Mouse (Mus musculus) hindbrain, postnatal 0 days (tissue): ENCODE data around the gene Pf4. TPM values are rescaled to one million over a fixed set of nuclear protein-coding genes. Genes with fewer than 3 reads are reported as not detected.

Experiments
- ATAC-seq: fragments of 200-750 bp; cut with Nextera tagmentation; 2 replicates; pipeline ENCODE4 v1.8.0; 2017; ENCODE audit warnings: mild to moderate bottlenecking, moderate TSS enrichment, moderate library complexity
- DNase-seq: peaks from one replicate; pipeline ENCODE4 v3.0.0-alpha.2; 2015; ENCODE audit warnings: low spot score
- H3K27ac ChIP-seq: fragments of 300-500 bp; sonication (generic); 2 replicates; pipeline ENCODE4 v1.5.1; 2014; ENCODE audit warnings: mild to moderate bottlenecking
- H3K27me3 ChIP-seq: fragments of 300-500 bp; sonication (generic); 2 replicates; pipeline ENCODE4 v1.6.1; 2014; ENCODE audit warnings: low read length, mixed read lengths; ENCODE audit not compliant: insufficient read depth
- H3K36me3 ChIP-seq: fragments of 300-500 bp; sonication (generic); 2 replicates; pipeline ENCODE4 v1.6.1; 2014; ENCODE audit warnings: low read length, mixed read lengths; ENCODE audit not compliant: insufficient read depth
- H3K4me1 ChIP-seq: fragments of 300-500 bp; sonication (generic); 2 replicates; pipeline ENCODE4 v1.6.1; 2014; ENCODE audit warnings: antibody characterized with exemption, low read length, mixed read lengths; ENCODE audit not compliant: insufficient read depth
- H3K4me2 ChIP-seq: fragments of 300-500 bp; sonication (generic); 2 replicates; pipeline ENCODE4 v1.6.1; 2014; ENCODE audit warnings: low read depth, mild to moderate bottlenecking, low read length, moderate library complexity, mixed read lengths
- H3K4me3 ChIP-seq: fragments of 300-500 bp; sonication (generic); 2 replicates; pipeline ENCODE4 v1.5.1; 2014; ENCODE audit warnings: low read length
- H3K9ac ChIP-seq: fragments of 300-500 bp; sonication (generic); replicated peaks from 2 replicates; pipeline ENCODE4 v1.6.1; 2014; ENCODE audit warnings: mild to moderate bottlenecking, low read length, moderate library complexity, mixed read lengths
- H3K9me3 ChIP-seq: fragments of 300-500 bp; sonication (generic); 2 replicates; pipeline ENCODE4 v1.6.1; 2016; ENCODE audit warnings: low read length, mixed read lengths
- CTCF ChIP-seq: IDR thresholded peaks from 2 replicates; pipeline ENCODE4 v1.5.1; 2016; ENCODE audit warnings: antibody characterized with exemption, control low read depth, low read depth
- WGBS: fragments of 180-500 bp; shearing (Covaris S2); extraction: QIAGEN DNeasy Blood & Tissue Kit; methylation state at CpG from one replicate; pipeline ENCODE4 v1.1.7; 2014; 5-methylcytosine and 5-hydroxymethylcytosine counted together
- polyA plus RNA-seq: library from polyadenylated mRNA; unstranded; fragments of >200 nt; fragmentation: Nextera tagmentation; extraction: Ambion mirVana; gene quantifications from 2 replicates; pipeline ENCODE4 v1.2.1, GENCODE M21; 2015
- total RNA-seq: library from RNA; depleted of rRNA; stranded (reverse); fragments of >200 nt; gene quantifications from 2 replicates; pipeline ENCODE4 v1.2.3, GENCODE M21; 2014

Pf4 gene
- total and polyA plus RNA-seq, 2 experiments from 2014 or later, result 20.3 to 75.7 TPM

DNA sequence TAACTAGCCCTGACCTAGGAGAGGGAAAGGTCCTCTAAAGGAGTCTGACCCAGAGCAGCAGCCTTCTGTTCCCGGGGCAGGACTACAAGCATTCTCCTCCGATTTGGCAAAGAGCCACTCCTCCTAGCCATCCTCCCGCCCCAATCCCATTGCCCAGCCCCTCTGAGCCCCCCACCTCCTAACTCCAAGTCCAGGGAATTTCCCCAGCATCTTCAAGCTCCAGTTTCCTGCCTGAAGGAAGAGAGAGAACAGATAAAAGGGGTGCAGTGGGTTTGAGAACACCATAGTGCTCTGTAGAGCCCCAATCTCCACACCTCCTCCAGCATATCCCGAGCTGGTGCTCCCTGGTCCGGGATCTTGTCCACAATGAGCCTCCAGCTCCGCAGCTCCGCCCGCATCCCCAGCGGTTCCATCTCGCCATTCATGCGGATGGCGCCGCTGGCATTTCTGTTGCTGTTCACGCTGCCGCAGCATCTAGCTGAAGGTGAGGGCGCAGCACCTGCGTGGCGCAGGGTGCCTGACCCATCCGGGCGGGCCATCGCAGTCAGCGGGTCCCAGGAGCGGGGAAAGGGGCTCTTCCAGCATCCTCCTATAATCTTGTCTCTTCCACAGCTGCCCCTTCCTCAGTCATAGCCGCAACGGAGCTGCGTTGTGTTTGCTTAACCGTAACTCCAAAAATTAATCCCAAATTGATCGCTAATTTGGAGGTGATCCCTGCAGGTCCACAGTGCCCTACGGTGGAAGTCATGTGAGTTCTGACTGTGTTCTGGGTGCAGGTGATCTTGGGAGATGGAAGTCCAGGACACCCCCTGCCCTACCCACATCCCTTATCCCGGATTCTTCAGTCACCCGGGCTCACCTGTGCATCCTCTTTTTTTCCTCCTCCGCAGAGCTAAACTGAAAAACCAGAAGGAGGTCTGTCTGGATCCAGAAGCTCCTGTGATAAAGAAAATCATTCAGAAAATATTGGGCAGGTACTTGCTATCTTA lies 12.9 kb upstream of the Pf4 start, which contains the start of gene Cxcl5:
Gene Cxcl5 (plus strand): TSS at position 284 of the 989 bp plus-strand sequence.
- H3K4me2 ChIP-seq, result peak within 1 kb of the TSS; percentile 72
- H3K27me3 ChIP-seq, result no peaks in the 10 kb centered on the region
- no peaks in the 10 kb centered on the region for H3K36me3 ChIP-seq
- peak; percentile 46 for DNase-seq
- peak within 1 kb of the TSS; percentile 31 for H3K9ac ChIP-seq
- H3K27ac ChIP-seq, result no peak within 1 kb of the TSS
- no peaks in the 10 kb centered on the region for H3K4me1 ChIP-seq
- no peaks in the 10 kb centered on the region for H3K9me3 ChIP-seq
- H3K4me3 ChIP-seq, result peak within 1 kb of the TSS; percentile 41
- TF ChIP-seq CTCF, result no peak
- ATAC-seq, result peak; percentile 79
- WGBS, result 3% methylated on average over 32 of the region's 32 CpGs

DNA sequence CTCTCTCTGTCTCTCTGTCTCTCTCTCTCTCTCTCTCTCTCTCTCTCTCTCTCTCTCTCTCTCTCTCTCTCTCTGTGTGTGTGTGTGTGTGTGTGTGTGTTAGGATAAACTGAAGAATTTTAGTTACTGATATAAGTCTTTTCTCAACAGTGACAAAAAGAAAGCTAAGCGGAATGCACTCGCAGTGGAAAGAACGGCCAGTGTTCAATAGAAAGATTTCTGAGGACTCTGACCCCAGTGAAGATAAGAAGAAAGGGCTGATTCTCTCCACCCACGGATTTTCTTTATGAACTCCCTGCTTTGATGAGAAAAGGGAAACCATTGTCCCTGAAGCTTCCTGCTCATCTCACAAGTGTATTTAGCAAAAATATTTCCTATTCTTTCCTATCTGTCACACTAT lies 11.9 kb upstream of the Pf4 start:
- WGBS, result 52% methylated on average over 4 of the region's 4 CpGs
- Histone ChIP-seq H3K4me1 (no peaks in the 10 kb centered on the region), H3K9ac (no peak overlapping the region), H3K27me3 (no peaks in the 10 kb centered on the region), H3K9me3 (no peaks in the 10 kb centered on the region), H3K36me3 (no peaks in the 10 kb centered on the region), H3K4me3 (no peak overlapping the region), H3K27ac (no peak overlapping the region), H3K4me2 (no peak overlapping the region)
- no peak for DNase-seq
- TF ChIP-seq CTCF, result no peak
- no peak for ATAC-seq

DNA sequence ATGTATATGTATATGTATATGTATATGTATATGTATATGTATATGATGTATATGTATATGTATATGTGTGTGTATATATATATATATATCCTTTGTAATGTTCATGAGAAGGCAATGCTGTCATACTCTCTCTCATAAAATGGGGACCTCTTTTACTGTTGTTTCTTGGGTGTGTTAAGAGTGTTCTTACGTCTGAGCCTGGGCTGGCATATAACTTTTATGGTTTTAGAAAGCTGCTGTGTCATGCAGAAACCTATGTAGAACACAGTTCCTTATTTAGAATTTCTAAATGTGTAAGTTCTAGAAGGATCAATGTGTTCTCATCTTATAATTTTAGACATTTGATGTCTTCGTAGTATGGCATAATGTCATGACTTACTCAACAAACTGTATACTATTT lies 11.4 kb upstream of the Pf4 start:
- Histone ChIP-seq H3K27ac (no peak overlapping the region), H3K9me3 (no peaks in the 10 kb centered on the region), H3K4me1 (no peaks in the 10 kb centered on the region), H3K4me2 (no peak overlapping the region), H3K4me3 (no peak overlapping the region), H3K27me3 (no peaks in the 10 kb centered on the region), H3K9ac (no peak overlapping the region), H3K36me3 (no peaks in the 10 kb centered on the region)
- TF ChIP-seq CTCF, result no peak
- DNase-seq (no peak), ATAC-seq (no peak)
- 98% methylated on average over 2 of the region's 2 CpGs for WGBS

DNA sequence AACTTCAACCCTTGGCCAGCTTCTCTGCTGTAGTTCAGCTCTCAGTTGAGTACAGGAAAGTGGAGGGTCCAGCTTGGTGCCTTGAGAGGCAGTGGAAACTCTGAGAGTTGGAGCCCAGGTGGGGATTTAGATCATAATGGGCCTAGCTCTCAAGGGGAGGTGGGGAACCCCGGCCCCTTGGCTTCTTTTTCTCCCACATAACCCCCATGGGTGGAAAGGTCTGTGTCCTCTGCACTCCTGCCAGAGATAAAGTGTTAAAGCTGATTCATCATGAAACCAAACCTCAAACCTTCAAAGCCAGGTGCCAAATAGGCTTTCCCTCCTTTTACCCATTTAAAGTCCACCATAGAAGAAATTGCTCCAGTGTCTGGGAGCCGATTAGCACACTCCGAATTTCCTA lies 10.4 kb upstream of the Pf4 start:
- no peak for ATAC-seq
- no peak overlapping the region for H3K4me2 ChIP-seq

DNA sequence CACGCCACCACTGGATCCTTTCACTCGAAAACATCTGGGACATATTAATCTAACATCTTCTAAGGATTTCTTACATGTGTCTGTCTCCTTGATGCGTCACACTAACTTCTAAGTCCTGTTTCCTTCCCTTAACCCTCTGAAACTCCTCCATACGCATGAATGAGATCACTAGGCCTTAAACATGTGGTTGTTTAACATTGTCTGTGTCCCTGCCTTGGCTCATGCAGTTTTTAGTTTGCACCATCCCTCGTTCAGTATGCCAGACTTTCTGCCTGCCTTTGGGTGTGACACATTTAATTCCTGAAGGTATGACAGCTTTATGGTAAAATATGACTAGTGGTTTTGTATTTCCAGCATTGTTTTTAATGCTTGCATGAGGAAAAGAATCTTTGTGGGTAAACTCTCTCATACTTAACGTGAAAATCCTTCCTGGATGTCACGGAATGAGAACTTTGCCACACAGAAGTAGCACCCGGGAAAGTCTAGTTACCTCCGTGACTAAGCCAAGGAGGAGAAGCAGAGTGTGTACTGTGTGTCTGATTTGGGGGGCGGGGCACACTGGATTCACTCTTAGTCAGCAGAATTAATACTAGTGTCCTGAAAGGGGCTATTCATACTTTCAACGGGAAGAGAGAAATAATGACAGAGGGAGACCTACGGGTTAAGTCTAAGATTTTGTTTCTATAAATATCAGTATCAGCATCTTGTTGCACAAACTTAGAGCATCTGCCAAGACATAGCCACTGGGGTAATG lies 8.1 kb upstream of the Pf4 start:
- Histone ChIP-seq H3K36me3 (no peaks in the 10 kb centered on the region), H3K4me2 (no peak overlapping the region), H3K4me1 (no peaks in the 10 kb centered on the region), H3K9ac (no peak overlapping the region), H3K9me3 (no peaks in the 10 kb centered on the region), H3K27me3 (no peaks in the 10 kb centered on the region), H3K4me3 (no peak overlapping the region), H3K27ac (no peak overlapping the region)
- no peak for TF ChIP-seq CTCF
- ATAC-seq (no peak), DNase-seq (no peak)
- WGBS, result 80% methylated on average over 12 of the region's 12 CpGs

More for the DNA sequence above, 10.4 kb upstream of the Pf4 start:
- Histone ChIP-seq H3K4me1 (no peaks in the 10 kb centered on the region), H3K9me3 (no peaks in the 10 kb centered on the region), H3K27me3 (no peaks in the 10 kb centered on the region), H3K27ac (no peak overlapping the region), H3K36me3 (no peaks in the 10 kb centered on the region), H3K4me3 (no peak overlapping the region), H3K9ac (no peak overlapping the region)
- no peak for DNase-seq
- WGBS, result 86% methylated on average over 3 of the region's 3 CpGs
- no peak for TF ChIP-seq CTCF

DNA sequence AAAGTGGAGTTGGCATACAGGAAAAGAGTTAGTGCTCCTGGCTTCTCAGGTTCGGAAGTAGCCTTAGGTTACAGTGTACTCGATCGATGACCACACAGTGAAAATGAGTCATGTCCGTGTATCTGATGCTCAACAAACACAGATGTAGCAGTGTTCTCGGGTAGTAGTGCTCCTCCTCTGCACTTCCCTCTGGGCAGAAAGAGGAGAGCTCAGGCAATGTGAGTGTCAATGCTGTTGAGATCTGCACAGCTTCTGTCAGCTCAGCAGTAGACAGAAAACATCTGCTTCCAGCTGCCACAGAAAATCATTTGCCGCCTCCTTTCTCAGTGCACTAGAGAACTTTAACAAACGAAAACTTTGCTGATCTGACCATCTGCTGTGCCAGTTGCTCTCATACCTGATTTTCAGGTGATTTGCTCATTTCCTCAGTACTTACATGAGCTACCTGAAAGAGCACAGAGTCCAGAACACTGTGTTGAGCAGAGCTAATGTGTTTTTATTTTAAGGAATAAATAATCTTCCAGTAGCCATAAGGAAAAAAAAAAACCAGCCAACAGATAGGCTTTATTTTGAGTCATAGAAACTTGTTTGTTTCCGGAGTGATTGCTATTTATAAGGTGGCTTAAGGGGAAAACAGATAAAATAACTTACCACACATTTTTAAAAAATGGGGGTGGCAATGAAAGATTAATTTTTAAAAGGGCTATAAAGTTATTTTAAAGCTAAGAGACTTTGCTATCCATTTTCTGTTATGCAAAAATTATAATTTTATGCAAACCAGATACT lies 6.2 kb upstream of the Pf4 start:
- 76% methylated on average over 8 of the region's 8 CpGs for WGBS
- H3K4me1 ChIP-seq, result no peaks in the 10 kb centered on the region
- H3K9me3 ChIP-seq, result no peaks in the 10 kb centered on the region
- no peak overlapping the region for H3K4me3 ChIP-seq
- H3K27me3 ChIP-seq, result no peaks in the 10 kb centered on the region
- no peak for DNase-seq
- no peak for ATAC-seq
- no peak for TF ChIP-seq CTCF
- H3K36me3 ChIP-seq, result no peaks in the 10 kb centered on the region
- no peak overlapping the region for H3K27ac ChIP-seq
- H3K9ac ChIP-seq, result no peak overlapping the region
- H3K4me2 ChIP-seq, result no peak overlapping the region
